Mouse (Mus musculus): ENCODE results near the gene Ndufaf2.

DNA sequence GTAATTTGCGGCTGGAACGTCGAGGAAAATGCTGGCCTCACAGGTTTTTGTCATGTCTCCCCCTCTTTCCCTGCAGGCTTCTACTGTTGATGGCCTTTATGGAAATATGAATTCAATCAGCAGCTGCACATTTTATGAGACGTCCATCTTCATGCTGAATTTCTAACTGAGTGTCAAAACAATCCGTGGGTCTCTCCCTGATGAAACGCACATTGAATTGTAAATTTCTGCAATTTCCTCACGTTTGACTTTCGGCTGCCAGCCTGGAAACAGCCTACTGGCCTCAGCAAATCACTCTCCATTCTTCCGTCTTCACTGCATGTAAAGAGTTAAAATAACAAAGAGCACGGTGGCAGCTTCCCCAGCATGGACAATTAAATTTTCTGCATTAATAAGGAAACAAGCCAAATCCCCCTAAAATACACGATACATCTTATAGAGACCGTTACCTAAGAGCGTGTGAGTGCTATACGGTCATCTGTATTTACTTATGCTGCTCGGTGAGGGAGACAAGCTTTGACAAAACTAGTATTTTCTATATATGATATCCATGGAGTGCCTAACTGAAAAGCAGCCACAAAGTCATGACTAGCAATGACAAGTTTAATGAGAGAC, 35.2 kb downstream of the Ndufaf2 start:
- TF ChIP-seq CTCF (IDR thresholded peaks at IDR 0.05): no peak
- TF ChIP-seq POLR2A (IDR thresholded peaks at IDR 0.05; ENCODE audit: insufficient read depth, low read depth, low read length): no peak

Measured in heart, adult 2 months (tissue).